Mouse (Mus musculus) liver, postnatal 0 days (tissue): ENCODE data around the gene Mob2. TPM values are rescaled to one million over a fixed set of nuclear protein-coding genes. Genes with fewer than 3 reads are reported as not detected.

Source experiments
- ATAC-seq: fragments of 200-750 bp; cut with Nextera tagmentation; 2 replicates; pipeline ENCODE4 v1.8.0; 2017; ENCODE audit warnings: mild to moderate bottlenecking, moderate library complexity
- DNase-seq: peaks from one replicate; pipeline ENCODE4 v3.0.0-alpha.2; 2016
- H3K27ac ChIP-seq: fragments of 300-500 bp; sonication (generic); 2 replicates; pipeline ENCODE4 v1.5.1; 2014; ENCODE audit warnings: antibody characterized with exemption, moderate library complexity, mild to moderate bottlenecking, low read depth
- H3K27me3 ChIP-seq: fragments of 300-500 bp; sonication (generic); 2 replicates; pipeline ENCODE4 v1.6.1; 2014; ENCODE audit warnings: low read length, control low read depth, mixed read lengths; ENCODE audit not compliant: insufficient read depth
- H3K36me3 ChIP-seq: fragments of 300-500 bp; sonication (generic); replicated peaks from 2 replicates; pipeline ENCODE4 v1.6.1; 2014; ENCODE audit warnings: mild to moderate bottlenecking, control low read depth, low read length, moderate library complexity, mixed read lengths; ENCODE audit not compliant: insufficient read depth
- H3K4me1 ChIP-seq: fragments of 300-500 bp; sonication (generic); 2 replicates; pipeline ENCODE4 v1.6.1; 2014; ENCODE audit warnings: antibody characterized with exemption, mild to moderate bottlenecking, control low read depth; ENCODE audit not compliant: insufficient read depth
- H3K4me2 ChIP-seq: fragments of 300-500 bp; sonication (generic); 2 replicates; pipeline ENCODE4 v1.6.1; 2014; ENCODE audit warnings: low read depth, mild to moderate bottlenecking, low read length, moderate library complexity, mixed read lengths
- H3K4me3 ChIP-seq: fragments of 300-500 bp; sonication (generic); 2 replicates; pipeline ENCODE4 v1.5.1; 2014; ENCODE audit warnings: low read depth, low read length
- H3K9ac ChIP-seq: fragments of 300-500 bp; sonication (generic); replicated peaks from 2 replicates; pipeline ENCODE4 v1.6.1; 2014; ENCODE audit warnings: mild to moderate bottlenecking, moderate library complexity
- H3K9me3 ChIP-seq: fragments of 300-500 bp; sonication (generic); 2 replicates; pipeline ENCODE4 v1.6.1; 2016; ENCODE audit warnings: mild to moderate bottlenecking, control low read depth, low read length, mixed read lengths
- CTCF ChIP-seq: sonication (generic); IDR thresholded peaks from 2 replicates; pipeline ENCODE4 v1.5.1; 2016; ENCODE audit warnings: antibody characterized with exemption, low read depth
- EP300 ChIP-seq: IDR thresholded peaks from 2 replicates; pipeline ENCODE4 v1.6.1; 2016; ENCODE audit warnings: antibody characterized with exemption, low read depth, mild to moderate bottlenecking
- WGBS: fragments of 180-500 bp; shearing (Covaris S2); extraction: QIAGEN DNeasy Blood & Tissue Kit; methylation state at CpG from one replicate; pipeline ENCODE4 v1.1.7; 2014; ENCODE audit not compliant: insufficient replicate concordance; 5-methylcytosine and 5-hydroxymethylcytosine counted together
- polyA plus RNA-seq: library from polyadenylated mRNA; unstranded; fragments of >200 nt; fragmentation: Nextera tagmentation; extraction: Ambion mirVana; gene quantifications from 2 replicates; pipeline ENCODE4 v1.2.1, GENCODE M21; 2015

The Mob2 gene
- polyA plus RNA-seq, 1 experiment from 2014 or later: 38.5 TPM

- Histone ChIP-seq H3K36me3 (no peaks in the 10 kb centered on the region), H3K9ac (no peak overlapping the region), H3K4me2 (no peak overlapping the region), H3K4me3 (no peak overlapping the region), H3K27me3 (no peaks in the 10 kb centered on the region), H3K27ac (no peak overlapping the region), H3K4me1 (no peaks in the 10 kb centered on the region), H3K9me3 (no peaks in the 10 kb centered on the region)
- ATAC-seq (peak; percentile 85), DNase-seq (peak; percentile 39)
- WGBS: 83% methylated on average over 7 of the region's 7 CpGs
- TF ChIP-seq EP300 (no peak), CTCF (no peak)
These were observed 72.5 kb downstream of the Mob2 start for GRCm38 (mm10) chr7:141988314-141988806.

- TF ChIP-seq CTCF (no peak), EP300 (no peak)
- no peak for ATAC-seq
- Histone ChIP-seq H3K4me2 (no peak overlapping the region), H3K9ac (no peak overlapping the region), H3K36me3 (no peaks in the 10 kb centered on the region), H3K27me3 (no peaks in the 10 kb centered on the region), H3K27ac (no peak overlapping the region), H3K9me3 (no peaks in the 10 kb centered on the region), H3K4me3 (no peak overlapping the region), H3K4me1 (no peaks in the 10 kb centered on the region)
- no peak for DNase-seq
- 75% methylated on average over 7 of the region's 7 CpGs for WGBS
These were observed 79.6 kb downstream of the Mob2 start for GRCm38 (mm10) chr7:141981237-141981636.

DNA sequence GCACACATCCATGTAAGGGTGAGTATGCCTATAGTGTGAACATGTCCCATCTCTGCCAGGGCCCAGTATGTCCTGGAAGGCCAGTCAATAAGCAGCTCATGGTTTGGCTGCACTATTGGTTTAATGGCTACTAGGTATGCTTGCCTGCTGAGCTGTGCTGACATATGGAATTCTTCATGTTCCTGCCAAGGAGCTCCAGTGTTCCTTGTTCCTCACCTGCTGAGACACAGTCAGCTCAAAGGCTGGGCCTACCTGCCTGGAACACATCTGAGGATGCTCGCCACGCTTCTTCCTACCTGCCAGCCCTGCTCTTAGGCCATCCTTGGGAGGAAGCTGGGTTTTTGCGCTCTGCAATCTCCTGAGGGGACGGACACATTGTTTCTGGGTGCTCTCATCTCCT is 81.6 kb downstream of the Mob2 start:
- ATAC-seq: no peak
- no peak for DNase-seq
- no peaks in the 10 kb centered on the region for H3K27me3 ChIP-seq
- no peak overlapping the region for H3K4me2 ChIP-seq
- WGBS: 80% methylated on average over 4 of the region's 4 CpGs
- H3K9me3 ChIP-seq: no peaks in the 10 kb centered on the region
- H3K27ac ChIP-seq: no peak overlapping the region
- H3K36me3 ChIP-seq: no peaks in the 10 kb centered on the region
- TF ChIP-seq EP300: no peak
- TF ChIP-seq CTCF: no peak
- no peak overlapping the region for H3K9ac ChIP-seq
- H3K4me3 ChIP-seq: no peak overlapping the region
- no peaks in the 10 kb centered on the region for H3K4me1 ChIP-seq

- Histone ChIP-seq H3K36me3 (no peaks in the 10 kb centered on the region), H3K4me2 (no peak overlapping the region), H3K4me1 (no peaks in the 10 kb centered on the region), H3K27ac (no peak overlapping the region), H3K27me3 (no peaks in the 10 kb centered on the region), H3K4me3 (no peak overlapping the region), H3K9ac (no peak overlapping the region), H3K9me3 (no peaks in the 10 kb centered on the region)
- no peak for ATAC-seq
- no peak for DNase-seq
- TF ChIP-seq EP300: no peak
- no peak for TF ChIP-seq CTCF
- WGBS: 71% methylated on average over 6 of the region's 6 CpGs
These were observed 82.9 kb downstream of the Mob2 start for GRCm38 (mm10) chr7:141978003-141978402.

DNA sequence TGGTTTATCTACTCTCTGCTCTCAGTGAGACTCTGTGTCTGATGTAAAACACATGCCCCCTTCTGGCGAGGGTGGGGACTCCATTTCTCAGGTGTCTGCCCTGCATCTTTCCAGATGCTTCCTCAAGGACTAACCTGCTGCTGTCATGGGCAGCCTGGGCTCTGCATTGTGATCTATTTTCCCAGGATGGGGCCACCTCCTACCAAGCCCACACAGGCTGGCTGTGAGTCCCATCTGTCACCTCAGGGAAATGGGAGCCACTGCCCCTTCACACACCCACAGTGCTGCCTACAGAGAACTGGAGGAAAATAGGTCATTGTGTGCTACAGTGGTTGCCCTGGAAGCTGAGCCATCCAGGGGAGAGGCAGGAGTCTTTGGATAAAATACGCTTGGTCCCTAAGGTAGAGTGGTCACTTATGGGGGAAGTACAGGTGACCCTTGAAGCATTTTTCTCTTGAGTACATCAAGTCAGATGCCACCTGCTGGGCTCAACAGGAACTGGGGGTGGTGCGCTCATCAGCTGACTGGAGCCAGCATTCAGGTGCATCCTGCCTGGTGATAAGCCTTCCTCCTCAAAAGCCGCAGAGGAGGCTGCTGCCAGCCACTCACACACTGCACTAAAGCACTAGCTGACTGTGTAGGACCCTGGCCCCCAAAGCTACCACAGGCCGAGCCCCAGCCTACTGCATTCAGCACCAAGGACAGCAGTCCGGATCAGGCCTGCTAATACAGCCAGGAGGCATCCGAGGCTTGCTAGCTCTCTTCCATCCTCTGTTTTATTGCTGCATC is 87.8 kb downstream of the Mob2 start:
- 18% methylated on average over 7 of the region's 7 CpGs for WGBS

DNA sequence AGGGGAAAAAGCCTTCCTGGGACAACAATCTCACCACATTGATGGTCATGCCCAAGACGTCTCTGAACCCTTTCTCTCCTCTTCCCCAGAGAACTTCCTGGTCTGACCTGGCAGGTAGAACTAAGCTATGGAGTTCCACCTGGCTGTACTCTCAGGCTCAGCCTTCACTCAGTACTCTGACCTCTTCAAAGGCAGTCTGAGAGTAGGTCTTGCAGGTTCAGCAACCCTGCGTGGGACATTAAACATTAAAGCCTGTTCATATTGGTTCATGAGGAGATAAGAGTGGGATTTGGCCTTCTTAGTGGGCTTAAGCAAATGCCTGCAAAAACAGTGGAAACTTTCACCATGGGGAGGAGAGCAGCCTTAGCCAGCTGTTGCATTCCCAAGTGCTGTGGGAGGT is 94.6 kb downstream of the Mob2 start:
- Histone ChIP-seq H3K27ac (no peak overlapping the region), H3K9me3 (no peaks in the 10 kb centered on the region), H3K4me2 (no peak overlapping the region), H3K27me3 (no peaks in the 10 kb centered on the region), H3K4me3 (no peak overlapping the region), H3K36me3 (no peaks in the 10 kb centered on the region), H3K9ac (no peak overlapping the region), H3K4me1 (no peaks in the 10 kb centered on the region)
- no peak for TF ChIP-seq EP300
- TF ChIP-seq CTCF: no peak
- WGBS: 66% methylated on average over 2 of the region's 2 CpGs
- no peak for DNase-seq
- ATAC-seq: no peak

More for the DNA sequence above, 87.8 kb downstream of the Mob2 start:
- H3K36me3 ChIP-seq: no peaks in the 10 kb centered on the region
- TF ChIP-seq CTCF: peak; percentile 45
- TF ChIP-seq EP300: no peak
- no peaks in the 10 kb centered on the region for H3K27me3 ChIP-seq
- H3K9me3 ChIP-seq: no peaks in the 10 kb centered on the region
- no peaks in the 10 kb centered on the region for H3K4me1 ChIP-seq
- no peak overlapping the region for H3K9ac ChIP-seq
- H3K4me3 ChIP-seq: no peak overlapping the region
- H3K27ac ChIP-seq: no peak overlapping the region
- H3K4me2 ChIP-seq: no peak overlapping the region
- no peak for ATAC-seq
- peak; percentile 50 for DNase-seq
